Mouse (Mus musculus) ES-CJ7 (cell line): ENCODE measurements around the gene Fstl4.

Experiments used
- DNase-seq: peaks from one replicate; pipeline ENCODE4 v3.0.0; 2011; ENCODE audit warnings: low read depth, low spot score

Fstl4 gene

DNA sequence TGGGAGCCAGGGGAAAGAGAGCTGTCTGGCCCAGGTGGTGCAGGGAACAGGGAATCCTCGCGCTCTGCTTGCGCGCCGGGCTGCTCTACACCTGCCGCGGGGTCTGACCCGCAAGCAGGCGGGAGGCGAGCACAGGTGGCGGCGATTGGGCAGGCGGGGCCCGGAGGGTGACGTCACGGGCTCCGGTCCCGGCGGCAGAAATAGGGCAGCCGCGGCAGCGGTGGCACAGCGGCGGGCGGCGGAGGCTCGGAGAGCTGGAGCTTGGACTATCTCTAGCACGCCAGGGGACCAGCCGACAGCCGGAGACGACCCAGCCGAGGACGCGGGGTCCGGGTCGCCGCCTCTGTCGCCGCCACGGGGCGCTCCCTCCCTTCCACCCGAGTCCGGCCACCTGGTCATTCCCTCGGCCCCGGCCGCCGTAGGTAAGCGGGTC lies at the start of gene Fstl4:
Fstl4 (plus strand) TSS at position 174 of the 433 bp plus-strand sequence.
- DNase-seq = peak; percentile 30

GRCm38 (mm10) chr11:52718570-52718969 lies 45.9 kb upstream of the Fstl4 start:
- no peak for DNase-seq

DNA sequence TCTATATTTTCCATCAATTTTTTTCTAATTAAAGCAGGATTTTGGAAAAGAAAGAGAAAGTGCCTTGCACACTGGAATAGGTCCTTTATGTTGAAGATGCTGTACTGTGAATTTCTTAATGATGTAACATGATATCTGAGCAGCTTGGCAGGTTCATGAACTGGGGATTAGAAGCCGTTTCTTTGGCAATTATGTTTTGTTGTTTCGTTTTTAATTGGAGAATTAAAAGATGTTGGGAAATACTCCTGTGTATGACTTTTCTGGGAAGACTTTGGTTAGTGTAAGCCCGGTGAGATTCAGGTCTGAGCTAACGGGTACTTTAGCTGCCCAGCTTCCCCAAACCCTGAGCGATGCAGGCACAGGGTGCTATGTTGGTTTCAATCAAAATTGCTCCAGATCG lies 43.3 kb upstream of the Fstl4 start:
- DNase-seq = no peak

DNA sequence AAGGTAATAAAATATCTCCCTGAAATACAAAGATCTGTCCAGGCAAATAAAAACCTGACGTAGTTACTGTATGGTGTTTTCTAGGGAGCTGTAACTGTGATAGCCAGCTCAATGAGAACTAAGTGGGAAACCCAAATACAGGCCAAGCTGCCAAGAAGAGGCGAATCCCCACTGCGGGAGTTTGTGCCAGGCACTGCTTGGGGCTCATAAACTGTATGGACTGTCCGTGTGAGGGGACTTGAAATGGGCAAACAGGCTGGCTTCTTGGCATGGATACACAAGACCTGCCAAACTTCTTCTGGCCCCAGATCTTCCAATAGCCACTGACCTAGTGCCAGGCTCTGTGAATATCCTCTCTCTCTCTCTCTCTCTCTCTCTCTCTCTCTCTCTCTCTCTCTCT lies 41.7 kb upstream of the Fstl4 start:
- no peak for DNase-seq

DNA sequence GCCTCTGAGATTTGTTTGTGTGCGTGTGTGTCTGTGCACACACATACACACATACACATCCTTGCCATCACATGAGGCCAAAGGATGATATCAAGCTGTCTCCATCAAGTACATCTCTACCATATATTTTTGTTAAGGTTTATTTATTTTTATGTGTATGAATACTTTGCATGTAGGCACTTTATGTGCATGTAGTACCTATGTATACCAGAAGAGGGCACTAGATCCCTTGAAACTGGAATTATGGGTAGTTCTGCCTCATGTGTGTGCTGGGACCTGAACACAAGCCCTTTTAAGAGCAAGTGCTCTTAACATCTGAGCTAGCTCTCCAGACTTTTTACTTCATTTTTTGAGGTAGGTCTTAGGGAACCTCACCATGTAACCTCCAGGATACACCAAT lies 38.4 kb upstream of the Fstl4 start:
- peak; percentile 45 for DNase-seq

DNA sequence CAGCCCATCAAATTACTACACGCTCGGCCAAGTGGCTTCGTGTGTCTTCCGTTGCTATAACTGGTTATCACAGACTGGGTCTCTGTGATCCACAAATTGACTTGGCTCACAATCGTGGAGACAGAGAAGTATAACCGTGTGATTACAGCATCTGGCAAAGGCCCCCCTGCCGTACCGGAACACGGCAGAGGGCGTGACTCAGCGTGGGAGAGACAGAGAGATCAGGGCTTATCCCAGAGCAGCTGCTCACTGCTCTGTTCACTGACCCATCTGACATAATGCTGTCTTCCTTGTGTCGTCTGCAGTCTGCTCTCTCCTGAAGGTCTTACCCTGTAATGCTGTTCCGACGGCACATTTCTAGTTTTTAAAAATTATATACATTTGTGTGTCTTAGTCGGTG lies 36.0 kb upstream of the Fstl4 start:
- no peak for DNase-seq

DNA sequence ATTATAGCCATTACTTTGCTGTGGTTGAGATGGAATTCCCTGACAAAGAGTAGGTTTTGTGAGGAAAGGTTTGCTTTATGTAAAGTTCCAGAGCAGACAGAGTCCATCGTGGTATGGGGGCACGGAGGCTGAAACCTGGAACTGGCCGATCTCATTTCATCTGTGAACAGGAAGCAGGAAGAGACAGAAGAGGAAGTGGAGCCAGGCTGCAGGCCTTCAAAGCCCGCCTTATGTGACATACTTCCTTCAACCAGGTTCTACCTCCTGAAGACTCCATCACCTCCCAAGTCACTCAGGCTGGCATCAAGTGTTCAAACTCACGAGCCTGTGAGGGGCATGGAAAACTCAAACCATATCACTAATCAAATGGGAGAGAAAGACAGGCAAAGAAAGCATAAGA lies 34.5 kb upstream of the Fstl4 start:
- no peak for DNase-seq

GRCm38 (mm10) chr11:52731979-52732378 lies 32.5 kb upstream of the Fstl4 start:
- DNase-seq = peak; percentile 45

DNA sequence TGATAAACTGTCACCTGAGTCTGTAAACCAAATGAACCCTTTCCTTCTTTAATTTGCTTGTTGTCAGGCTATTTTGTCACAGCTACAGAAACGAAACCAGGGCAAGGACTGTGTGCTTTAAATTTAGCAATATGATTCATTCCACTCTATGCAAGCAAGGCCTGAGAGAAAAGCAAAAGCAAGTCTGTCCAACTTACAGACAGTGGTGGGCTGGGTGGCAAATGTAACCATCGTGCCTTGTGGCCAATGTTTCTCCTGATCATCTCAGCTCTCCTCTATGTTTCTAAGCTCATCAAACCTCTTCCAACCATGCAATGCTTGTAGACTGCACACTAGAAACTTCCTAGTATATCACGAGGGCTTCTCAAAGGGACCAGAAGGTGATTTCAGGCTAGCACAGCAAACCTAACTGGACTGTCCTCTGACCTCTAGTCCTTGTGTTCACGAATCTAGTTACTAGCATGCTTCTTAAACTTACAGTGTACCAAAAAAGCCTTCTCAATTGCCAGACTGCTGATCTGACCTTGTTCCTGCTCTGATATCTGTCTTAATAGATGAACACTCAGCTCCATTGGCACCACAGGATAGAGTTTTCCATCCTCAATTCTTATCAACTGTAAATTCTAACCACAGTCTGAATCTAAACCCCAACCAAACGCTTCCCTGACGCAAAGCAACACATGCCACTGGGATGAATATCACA lies 29.8 kb upstream of the Fstl4 start:
- DNase-seq = no peak

- no peak for DNase-seq
Observed at GRCm38 (mm10) chr11:52739187-52739586, 25.2 kb upstream of the Fstl4 start.

GRCm38 (mm10) chr11:52740466-52740865 lies 24.0 kb upstream of the Fstl4 start:
- DNase-seq = no peak

GRCm38 (mm10) chr11:52743956-52744355 lies 20.5 kb upstream of the Fstl4 start:
- peak; percentile 14 for DNase-seq

DNA sequence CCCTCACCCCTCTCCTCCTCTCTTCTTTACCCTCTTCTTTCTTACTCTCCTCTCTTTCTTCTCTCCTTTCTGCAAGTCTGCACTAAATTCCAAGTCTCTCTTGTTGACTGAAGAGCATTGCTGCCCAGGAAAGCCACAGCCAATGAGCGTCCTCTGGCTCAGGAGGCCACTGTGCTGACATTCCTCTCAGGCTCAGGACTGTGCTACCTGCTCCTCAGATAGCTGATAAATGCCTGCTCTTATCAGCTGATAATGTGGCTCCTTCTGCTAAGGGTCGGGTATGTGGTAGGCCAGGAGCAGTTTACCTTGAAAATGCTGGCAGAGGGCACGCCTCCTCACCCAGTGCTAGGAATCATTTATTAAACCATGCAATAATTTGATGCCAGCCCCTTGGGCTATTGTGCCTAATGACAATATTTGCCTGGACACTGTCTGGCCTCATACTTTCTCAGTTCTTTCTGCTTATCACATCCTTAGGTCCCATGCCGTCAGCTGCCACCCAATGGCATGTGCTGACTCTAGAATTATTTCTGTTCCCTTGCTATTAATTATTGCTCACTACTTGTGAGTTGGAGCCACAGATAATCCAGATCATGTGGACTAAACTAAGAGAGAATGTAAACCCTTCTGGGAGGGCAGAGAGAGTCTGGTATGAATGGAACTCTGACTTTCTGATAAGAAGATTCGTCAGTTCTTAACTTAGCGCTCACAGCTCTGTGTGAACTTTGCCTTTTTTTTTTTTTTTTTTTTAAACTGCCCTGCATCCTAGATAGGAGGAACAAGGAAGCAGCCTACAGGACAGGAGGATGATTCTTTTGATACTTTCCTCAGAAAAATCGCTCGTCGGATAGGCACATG lies 19.6 kb upstream of the Fstl4 start:
- no peak for DNase-seq

- no peak for DNase-seq
Observed at GRCm38 (mm10) chr11:52747206-52747605, 17.2 kb upstream of the Fstl4 start.

- peak; percentile 77 for DNase-seq
Observed at GRCm38 (mm10) chr11:52747766-52748456, 16.5 kb upstream of the Fstl4 start.

DNA sequence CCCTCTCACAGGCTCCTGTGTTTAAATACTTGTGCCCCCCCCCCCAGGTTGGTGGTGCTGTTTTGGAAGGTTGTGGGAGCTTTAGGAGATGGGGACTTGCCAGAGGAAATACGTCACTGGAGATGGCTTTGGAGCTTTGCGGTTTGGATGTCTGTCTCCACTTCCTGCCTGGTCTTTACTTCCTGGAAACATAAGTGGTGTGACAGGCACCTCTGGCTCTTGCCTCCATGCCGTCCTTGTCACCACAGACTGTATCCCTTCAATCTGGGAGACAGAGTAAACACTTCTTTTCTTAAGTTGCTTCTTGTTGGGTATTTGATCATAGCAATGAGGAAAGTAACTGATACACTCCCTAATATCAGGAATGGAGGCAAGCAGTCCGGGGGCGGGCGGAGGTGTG lies 14.4 kb upstream of the Fstl4 start:
- DNase-seq = no peak

GRCm38 (mm10) chr11:52752524-52752923 lies 11.9 kb upstream of the Fstl4 start:
- DNase-seq = no peak

DNA sequence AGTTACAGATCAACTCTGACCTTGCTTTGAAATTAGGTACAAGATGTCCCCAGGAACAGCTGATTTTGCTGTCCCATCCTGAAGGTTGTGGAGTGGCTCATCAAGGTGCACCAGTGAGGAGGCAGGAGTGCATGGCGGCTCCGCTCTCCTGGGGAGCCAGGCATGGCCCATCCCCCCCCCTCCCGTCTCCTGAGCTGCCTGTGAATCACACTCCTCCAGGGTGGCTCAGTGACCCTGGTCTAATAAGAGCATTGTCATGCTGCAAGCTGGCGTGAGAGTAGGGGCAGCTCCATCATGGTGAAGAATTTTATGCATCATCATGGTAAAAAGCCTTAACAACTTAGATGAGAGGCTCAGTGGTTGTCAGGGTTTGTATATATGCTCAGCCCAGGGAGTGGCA lies 11.2 kb upstream of the Fstl4 start:
- no peak for DNase-seq

DNA sequence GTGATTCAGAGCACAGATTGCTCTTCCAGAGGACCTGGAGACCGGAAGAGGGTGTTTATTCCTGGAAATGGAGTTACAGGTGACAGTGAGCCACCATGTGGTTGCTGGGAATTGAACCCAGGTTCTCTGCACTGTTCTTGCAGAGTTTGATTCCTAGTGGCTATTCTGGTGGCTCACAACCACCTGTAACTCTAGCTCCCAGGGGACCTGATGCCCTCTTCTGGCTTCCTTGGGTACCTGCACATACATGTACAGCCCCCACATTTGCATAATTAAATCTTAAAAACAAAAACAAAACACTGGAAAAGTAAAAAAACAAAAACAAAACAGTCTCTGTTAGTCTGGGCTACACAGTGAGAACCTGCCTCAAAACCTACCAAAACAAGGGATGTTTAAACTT lies 2.6 kb upstream of the Fstl4 start:
- peak; percentile 76 for DNase-seq

DNA sequence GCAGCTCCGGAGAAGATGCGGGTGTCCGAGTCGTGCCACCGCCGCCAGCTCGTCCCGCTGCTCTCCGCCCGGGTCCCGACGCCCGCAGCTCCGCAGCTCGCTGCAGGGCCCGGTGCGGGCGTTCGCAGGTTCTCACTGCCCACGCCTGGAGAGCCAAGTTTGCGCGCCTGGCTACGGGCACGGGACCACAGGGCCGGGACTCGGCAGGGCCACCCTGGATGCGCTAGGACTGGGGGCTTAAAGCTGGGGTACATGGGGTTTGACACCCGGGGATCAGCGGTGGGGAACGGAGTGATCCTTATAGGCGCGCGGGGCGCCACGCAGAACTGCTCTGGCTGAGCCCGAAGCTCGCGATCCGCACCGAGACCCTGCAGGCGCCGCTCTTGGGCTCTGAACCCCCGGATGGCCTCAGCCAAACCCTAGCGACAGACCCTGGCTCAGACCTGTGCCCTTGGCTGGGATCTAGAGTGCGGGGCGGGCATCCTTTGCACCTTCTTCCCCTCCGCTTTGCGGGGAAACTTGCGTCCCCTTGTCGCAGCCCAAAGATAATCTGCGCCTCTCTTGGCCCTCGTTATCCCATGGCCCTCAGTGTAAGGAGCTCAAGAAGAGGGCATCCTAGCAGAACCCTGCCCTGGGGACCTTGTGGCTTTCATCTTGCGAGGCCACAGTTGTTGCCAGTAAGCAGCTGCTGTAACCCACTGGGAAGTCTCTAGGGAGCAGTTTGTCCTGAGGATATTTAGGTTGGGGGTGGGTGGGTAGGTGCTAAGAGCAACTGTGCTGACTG lies 652 bp downstream of the Fstl4 start:
- peak; percentile 9 for DNase-seq

DNA sequence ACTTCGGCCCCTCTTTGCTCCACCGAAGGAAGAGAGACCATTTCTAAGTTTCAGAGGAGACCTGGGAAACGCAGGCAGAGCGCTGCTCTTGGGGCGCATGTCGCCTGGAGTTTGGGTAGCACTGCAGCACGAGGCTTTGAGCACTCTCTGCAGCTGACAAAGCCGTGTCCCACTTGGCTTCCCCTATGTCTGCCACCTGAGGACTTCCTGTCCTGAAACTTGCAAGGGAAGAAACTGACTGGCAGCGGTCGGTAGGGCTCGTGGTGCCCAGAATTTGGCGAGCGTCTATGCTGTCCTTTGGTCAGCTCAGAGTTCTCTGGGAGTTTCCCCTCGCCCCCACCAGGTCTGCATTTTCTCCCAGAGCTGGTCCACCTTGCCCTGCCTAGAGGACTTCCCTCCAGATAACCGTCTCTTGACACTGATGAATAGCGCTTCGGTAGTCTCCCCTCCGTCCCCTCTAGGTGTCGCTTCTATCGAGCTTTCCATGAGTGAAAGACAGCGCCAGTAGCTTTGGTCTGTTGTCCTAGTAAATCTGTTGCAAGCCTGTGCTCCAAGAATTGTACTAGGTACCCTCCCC lies 1.3 kb downstream of the Fstl4 start:
- DNase-seq = peak; percentile 77
